Mouse (Mus musculus) lung, adult 18-20 months (tissue): Measurements from ENCODE around the gene Prdm16.
A peak's percentile ranks its signal among the peaks of the same experiment; 100 is the strongest.

Experiments
- DNase-seq, 2 experiments: peaks; one replicate each; pipeline ENCODE4 v3.0.0; 2022; ENCODE audit warnings: mixed read lengths in 2 of 2

Gene Prdm16

DNA sequence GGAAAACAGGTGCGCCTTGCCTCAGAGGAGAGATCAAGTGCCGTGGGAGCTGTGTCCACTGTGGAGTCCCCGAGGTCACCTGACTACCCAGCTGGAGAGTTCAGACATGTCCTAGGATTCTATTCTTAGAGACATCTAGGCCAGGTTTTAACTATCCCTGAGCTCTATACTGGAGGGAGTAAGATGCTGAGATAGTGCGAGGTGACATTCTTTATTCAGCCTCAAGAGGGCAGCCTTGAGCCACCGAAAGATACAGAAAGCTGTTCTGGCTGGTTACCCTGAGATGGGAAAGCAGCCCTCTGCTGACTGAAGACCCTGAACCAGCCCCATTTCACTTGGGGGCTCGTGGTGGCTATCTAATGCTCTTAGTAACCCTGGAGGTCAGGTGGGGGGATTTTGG lies 307.8 kb downstream of the Prdm16 start:
- DNase-seq, result peak; percentile 59 to 60

DNA sequence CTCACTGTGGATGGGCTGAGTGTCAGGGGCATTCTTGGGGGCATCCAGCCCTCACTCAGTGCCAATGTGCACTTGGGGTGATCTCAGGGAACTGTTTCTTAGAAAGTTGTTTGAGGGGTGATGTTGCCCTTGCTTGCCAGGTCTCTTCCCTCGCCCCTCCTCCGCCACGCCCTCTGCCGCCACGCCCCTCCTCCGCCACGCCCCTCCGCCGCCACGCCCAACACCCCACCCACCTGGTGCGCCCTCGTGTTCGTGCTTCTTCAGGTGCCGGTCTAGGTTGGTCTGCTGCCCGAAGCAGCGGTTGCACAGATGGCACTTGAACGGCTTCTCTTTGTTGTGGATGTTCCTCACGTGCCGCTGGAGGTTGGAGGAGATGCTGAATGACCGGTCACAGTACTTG lies 308.2 kb downstream of the Prdm16 start:
- DNase-seq, result no peak

DNA sequence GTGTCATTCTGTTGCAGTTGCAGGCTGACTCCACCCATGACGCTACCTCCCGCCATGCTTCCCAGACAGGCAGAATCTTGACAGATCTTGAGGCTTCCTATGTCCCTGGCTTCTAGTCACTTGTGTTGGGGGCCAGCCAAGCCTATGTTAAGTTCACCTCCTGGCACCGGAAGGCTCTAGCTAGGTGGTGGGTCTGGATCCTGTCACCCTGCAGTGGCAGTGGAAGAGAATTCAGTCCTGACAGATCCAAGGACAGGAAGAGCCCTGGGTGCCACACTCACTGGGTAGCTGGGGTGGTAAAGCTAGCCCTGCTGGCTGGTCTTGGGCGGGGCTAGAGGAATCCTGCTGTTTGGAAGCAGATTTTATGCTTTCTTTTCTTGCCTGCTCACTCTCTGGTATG lies 311.3 kb downstream of the Prdm16 start:
- DNase-seq, result no peak

DNA sequence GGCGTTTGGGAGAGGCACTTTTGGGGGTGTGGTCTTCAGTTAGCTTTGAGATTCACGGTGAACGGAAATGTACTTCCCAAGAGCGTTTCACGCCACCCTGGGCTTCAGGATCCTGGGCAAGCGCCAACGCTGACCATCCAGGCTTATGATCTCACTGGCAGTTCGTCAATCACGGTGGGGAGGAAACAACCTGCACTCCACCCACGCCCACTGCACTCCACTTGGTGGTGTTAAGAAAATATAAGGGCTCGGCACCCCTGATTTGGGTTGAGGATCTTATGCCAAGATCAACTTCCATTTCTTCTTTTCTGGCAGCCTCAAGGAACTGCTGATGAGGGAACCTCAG lies 323.1 kb downstream of the Prdm16 start:
- no peak for DNase-seq

DNA sequence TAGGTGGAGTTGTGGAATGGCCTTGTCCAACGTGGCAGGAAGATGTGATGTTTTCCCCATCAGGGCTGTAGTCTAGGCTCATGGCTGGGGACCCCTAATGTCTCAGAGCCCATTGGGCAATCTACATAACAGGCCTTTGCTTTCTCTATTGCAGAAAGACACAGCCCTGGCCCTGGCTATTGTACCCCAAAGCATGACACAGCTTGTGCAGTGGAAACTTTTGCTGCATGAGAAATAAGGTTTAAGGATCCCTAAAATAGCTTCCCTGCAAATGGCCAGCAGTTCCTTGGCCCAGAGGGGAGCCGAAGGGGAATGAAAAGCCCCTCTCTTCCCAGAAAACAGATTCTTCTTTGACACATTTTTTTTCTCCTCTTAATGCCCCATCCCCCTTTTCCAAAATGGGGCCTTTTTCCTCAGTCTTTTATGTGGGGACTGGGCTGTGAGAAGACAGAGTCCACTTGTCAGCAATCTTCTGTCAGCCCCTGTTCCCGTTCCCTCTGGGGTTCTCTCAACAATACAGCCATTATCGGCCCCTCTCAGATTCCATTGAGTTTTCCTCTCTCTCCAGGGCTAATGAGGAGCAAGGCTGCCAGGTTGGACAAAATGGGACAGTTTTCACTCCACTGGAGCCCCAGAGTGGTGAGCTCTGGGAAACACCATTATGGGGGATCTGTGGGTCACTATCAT lies 323.6 kb downstream of the Prdm16 start:
- DNase-seq, result no peak

DNA sequence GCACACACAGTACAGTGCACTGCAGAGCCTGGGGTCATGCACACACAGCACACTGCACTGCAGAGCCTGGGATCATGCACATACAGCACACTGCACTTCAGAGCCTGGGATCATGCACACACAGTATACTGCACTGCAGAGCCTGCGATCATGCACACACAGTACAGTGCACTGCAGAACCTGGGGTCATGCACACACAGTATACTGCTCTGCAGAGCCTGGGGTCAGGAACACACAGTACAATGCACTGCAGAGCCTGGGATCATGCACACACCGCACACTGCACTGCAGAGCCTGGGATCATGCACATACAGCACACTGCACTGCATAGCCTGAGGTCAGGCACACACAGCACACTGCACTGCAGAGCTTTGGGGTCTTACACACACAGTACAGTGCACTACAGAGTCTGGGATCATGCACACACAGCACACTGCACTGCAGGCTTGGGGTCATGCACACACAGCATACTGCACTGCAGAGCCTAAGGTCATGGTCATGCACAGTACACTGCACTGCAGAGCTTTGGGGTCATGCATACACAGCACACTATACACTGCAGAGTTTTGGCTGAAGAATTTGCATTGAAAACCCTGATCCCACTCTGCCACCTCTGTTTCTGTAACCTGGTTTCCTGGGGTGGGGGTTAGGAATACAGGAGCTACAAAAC lies 324.4 kb downstream of the Prdm16 start:
- no peak for DNase-seq

DNA sequence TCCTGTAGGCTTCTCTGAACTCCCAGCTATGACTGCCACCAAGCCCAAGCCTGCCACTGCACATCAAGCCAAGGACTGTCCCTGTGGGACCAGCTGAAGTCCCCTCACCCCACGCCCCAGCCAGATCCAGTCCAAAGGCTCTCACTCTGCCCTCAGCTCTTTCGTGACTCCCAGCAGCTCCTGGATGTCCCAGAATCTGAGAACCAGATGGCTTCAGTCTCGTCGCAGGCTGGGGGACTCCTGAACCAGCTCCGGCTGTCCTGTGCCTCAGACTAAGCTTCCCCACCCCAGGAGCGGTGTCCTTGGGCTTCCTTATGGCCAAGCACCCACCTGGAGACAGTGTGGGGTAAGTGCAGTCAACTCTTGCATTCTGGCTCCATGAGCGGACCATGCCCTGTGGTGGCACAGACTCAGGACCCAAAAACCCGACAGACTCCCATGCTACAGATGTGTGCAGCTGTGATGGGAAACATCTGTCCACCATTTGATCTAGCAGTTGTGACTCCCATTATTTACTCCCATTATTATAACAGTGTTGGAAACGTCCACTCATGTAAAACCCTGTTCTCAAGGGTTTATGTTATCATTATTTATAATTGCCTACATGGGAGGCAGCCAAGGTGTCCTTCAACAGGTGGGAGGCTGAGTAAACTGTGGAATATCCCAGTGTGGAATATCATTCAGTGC lies 326.0 kb downstream of the Prdm16 start:
- no peak for DNase-seq

DNA sequence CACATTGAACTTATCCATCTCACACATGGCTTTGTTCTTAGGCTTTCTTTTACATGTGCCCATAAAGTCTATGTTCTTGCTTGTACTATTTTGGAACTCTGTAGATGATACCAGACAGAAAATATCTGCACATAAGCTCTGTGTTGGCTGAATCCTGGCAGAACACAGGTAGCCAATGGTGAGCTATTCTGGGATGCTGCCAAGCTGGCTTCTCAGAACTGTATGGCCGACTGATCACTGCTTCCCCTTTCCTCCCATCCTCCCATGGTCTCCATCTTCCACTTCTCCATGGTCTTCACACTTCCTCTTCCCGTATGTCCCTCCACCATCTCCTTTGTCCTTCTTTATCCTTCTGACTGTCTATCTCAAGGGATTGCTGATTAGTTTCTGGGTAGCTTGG lies 327.5 kb downstream of the Prdm16 start:
- DNase-seq, result no peak

DNA sequence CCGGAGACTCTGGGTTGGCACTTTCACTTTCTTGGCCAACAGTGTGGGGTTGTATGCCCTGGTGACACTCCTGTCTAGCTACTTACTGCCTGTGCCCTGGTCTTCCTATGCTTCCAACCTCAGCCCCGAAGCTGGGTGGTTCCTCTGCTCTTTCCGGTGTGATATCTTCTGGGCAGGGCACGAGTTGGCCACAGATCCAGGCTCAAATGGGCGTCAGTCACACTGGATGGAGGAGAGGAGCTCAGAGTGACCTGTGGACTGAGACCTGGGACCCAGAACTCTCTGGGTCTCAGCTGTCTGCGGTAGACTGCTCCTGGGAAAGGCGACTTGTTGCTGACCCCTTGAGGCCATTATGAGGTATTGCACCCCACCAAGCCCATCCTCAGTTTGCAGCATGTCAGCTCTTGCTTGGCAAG lies 335.2 kb downstream of the Prdm16 start, which contains the start of gene Arhgef16:
Gene Arhgef16 (minus strand): TSS at position 211 of the 416 bp plus-strand sequence.
- DNase-seq, result peak; percentile 35 to 46

DNA sequence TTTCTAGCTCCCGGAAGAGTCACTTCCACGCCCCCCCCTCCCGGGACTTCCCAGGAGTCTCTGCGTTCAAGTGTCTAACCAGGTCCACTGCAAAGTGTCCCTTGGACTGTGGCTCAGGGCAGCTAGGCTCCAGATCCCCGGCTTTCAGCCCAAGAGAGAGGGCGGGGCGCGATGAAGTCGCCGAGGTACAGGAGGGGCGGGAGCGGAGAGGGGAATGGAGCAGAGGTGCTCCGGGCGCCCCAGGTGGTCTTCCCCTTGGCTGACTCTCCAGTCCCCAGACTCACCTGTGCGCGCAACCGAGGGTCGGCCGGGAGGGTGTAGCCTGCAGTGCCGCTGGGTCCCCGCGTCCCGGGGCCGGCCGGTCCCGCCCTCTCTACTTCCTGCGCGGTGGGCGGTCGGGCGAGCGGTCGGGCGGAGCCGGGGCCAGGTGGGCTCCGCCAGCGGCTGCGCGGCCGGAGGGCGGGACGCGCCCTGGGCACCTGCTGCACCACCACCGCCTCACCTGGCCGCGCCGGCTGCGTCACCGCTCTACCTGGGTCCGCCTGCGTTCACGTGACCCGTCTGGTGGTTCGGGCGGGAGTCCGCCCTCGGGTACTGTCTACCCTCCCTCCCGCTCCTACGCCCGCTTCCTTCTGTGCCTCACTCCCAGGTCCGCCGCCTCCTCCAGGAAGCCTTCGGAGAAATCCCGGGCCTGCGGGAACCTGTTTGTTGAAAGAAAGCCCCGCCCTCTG lies 337.0 kb downstream of the Prdm16 start:
- peak; percentile 85 to 89 for DNase-seq

DNA sequence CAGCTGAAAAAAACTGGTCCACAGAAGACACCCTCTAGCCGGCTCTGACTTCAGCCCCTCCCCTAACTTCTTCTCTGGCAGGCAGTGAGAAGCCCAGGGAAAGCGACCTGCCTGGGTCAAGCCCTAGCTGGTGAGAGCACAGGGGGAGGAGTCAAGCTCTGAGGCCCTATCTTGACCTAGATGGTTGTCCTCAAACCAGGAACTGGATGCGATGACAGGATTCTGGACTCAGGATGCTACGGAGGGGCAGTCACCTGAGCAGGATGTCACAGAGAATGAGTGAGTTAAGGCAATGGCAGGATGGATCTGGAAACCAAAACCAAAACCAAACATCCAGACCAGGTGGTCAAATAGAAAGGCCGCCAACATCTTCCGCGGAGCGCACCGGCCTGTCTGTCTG lies 338.9 kb downstream of the Prdm16 start:
- peak; percentile 49 to 75 for DNase-seq

DNA sequence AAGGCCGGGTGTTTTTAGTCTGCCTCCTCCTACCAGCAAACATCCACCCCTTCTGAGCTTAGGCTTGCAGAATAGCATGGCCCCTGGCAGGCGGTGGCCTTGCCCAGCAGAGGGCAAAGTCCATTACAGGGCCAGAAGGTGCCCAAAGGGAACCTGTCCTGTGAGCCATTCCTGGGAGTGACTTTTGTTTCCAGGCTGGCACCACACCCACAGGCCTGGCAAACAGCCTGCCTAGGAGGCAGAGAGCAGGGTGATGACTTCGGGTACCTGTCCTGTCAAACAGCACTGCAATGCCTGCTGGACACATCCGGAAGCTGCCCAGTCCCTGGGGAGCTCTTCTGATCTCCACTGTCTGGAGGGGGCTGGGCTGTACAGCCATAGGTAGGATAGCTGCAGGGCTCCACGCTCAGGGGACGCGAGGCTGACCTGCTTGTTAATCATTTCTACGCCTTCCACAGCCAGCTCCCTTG lies 342.4 kb downstream of the Prdm16 start:
- peak in 1 of 2 experiments; percentile 40 for DNase-seq

DNA sequence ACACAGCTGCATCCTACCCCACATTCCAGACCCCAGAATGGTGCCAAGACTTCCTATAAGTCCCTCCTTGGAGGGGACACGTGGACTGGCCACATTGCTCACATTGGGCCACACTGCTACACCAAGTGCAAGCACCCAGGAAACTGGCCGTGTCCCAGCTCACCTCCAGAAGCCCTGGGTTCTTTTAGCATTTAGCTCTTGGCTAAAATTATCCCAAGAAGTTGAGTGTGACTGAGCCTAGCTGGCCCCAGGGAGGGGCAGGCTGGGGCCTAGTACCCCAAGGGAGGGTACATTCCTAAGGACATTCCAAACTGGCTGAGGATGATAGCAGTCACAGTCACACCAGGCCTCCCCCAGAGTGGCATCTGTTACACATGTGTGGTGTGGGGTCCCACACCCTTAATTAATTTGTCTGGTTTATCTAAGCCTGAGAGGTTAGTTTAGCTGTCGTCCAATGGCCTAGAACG lies 342.9 kb downstream of the Prdm16 start:
- no peak for DNase-seq

DNA sequence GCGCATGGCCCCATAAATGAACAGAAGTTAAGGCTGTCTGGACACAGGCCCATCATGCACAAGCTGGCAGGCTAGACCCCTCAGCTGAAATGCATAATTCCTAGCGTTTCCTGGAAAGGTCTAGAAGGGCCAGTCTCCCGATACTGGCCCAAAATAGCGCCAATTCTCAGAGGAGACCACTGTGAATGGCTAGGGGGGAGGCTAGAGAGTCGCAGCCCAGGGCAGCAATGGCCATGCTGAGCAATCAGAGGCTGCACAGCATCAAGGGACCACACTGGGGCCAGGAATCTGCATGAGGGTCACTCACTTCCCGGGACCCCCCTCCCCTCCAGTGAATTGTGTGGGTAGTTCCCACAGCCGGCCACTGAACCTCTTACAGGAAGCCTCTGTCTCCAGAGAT lies 353.0 kb downstream of the Prdm16 start:
- no peak for DNase-seq

DNA sequence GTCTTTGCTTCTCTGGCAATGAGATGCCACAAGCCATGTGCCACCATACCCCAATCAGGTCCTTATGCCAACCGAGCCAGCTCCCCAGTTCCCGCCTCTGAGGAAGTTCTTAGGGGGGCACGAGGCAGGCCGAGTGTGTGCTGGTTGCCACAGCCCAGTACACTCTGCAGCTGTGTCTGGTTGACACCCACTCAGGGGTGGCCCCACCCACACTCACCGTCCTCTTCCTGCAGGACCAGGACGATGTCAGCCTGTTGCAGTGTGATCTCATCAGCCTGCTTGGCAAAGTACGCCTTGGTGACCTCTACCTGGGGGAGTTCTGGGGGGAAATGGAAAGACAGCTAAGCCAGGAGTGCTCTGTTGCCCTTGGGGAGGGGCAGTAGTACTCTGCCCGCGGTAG lies 357.2 kb downstream of the Prdm16 start:
- DNase-seq, result no peak

DNA sequence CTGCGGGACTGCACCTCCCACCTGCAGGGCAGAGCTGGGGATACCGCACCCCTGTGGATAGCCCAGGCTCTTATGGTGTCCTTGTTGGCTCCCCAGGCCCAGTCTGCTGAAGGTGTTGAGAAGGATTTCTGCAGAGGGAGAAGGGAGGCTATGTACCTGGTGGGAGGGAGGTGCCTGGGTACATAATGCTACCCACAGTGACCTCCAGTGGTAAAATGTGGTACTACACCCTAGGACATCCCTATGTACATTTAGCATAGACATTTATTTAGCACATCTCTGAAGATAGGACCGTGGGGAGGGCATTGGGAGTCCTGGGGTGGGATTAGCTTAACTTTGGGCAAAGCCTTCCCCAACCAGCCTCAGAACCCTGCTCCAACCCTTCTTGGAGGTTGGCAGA lies 363.7 kb downstream of the Prdm16 start:
- peak in 1 of 2 experiments; percentile 59 for DNase-seq

DNA sequence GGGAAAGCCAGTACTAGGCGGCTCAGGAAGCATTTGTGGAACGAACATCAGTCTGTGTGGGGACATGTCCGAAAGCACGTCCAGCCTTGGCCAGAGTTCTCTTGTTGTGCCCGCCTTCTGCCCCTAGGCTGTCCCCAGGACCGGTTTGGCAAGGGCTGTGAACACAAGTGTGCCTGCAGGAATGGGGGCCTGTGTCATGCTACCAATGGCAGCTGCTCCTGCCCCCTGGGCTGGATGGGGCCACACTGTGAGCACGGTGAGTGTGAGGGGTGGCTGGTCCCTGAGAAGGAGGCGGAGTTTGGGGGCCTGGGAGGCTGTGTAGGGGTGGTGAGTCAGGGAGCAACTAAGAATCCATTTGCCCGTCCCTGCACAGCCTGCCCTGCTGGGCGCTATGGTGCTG lies 367.2 kb downstream of the Prdm16 start:
- DNase-seq, result peak; percentile 33 to 63

DNA sequence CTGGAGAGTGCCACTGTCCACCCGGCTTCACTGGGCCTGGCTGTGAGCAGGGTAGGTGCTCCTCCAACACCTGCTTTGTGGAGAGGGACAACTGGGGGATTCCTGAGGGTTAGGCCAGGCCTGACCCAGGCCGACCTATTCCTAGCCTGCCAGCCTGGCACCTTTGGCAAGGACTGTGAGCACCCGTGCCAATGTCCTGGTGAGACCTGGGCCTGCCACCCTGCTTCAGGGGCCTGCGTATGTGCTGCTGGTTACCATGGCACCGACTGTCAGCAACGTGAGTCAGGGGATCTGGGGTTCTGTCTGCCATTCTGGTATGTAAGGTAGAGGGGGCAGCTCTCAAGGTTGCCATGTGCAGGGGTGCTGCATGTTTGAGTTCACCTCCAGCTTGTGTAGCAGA lies 369.2 kb downstream of the Prdm16 start:
- no peak for DNase-seq
